Mouse (Mus musculus) megakaryocyte, embryonic 14.5 days (primary cell): ENCODE measurements around the gene Rraga.

Source experiments
- FLI1 ChIP-seq: IDR thresholded peaks from 2 replicates; pipeline ENCODE4 v1.6.1; 2012; ENCODE audit warnings: low read length, inconsistent platforms, mixed read lengths
- GATA1 ChIP-seq: IDR thresholded peaks from 3 replicates; pipeline ENCODE4 v1.6.1; 2012; ENCODE audit warnings: mixed read lengths, low read length, inconsistent platforms, borderline replicate concordance

- no peak for TF ChIP-seq GATA1
- no peak for TF ChIP-seq FLI1
Observed at GRCm38 (mm10) chr4:86533406-86534090, 41.9 kb upstream of the Rraga start.
